Mouse (Mus musculus): Measurements from ENCODE around the gene Krtap16-1. TPM values are rescaled to one million over a fixed set of nuclear protein-coding genes. Genes with fewer than 3 reads are reported as not detected.
A peak's percentile ranks its signal among the peaks of the same experiment; 100 is the strongest.

The Krtap16-1 gene
- not detected for total RNA-seq (2021)
- long read RNA-seq, experiment 1 = 0 reads
- long read RNA-seq, experiment 2 = 0 reads

- DNase-seq (ENCODE audit: low spot score) = no peak
Observed at GRCm38 (mm10) chr11:99986180-99986647, at the start of gene Krtap16-1. Gene Krtap16-1 (minus strand): TSS chr11:99986597.

- DNase-seq (ENCODE audit: low spot score) = no peak
Observed at GRCm38 (mm10) chr11:100029768-100030167, 43.4 kb upstream of the Krtap16-1 start, which contains the start of gene Krt33b. Gene Krt33b (minus strand): TSS chr11:100029868.

- DNase-seq (ENCODE audit: low spot score) = no peak
Observed at GRCm38 (mm10) chr11:100021438-100021837, 35.0 kb upstream of the Krtap16-1 start.

GRCm38 (mm10) chr11:100019466-100019865 is 33.1 kb upstream of the Krtap16-1 start:
- no peak for DNase-seq (ENCODE audit: low spot score)

GRCm38 (mm10) chr11:100016112-100016511 is 29.7 kb upstream of the Krtap16-1 start, which contains the start of gene Krt33a:
Gene Krt33a (minus strand): TSS chr11:100016212.
- no peak for DNase-seq (ENCODE audit: low spot score)

- no peak for DNase-seq (ENCODE audit: low spot score)
Observed at GRCm38 (mm10) chr11:100013691-100014171, 27.3 kb upstream of the Krtap16-1 start.

- DNase-seq (ENCODE audit: low spot score) = no peak
Observed at GRCm38 (mm10) chr11:100010682-100011081, 24.3 kb upstream of the Krtap16-1 start.

- DNase-seq (ENCODE audit: low spot score) = no peak
Observed at GRCm38 (mm10) chr11:100008336-100008735, 21.9 kb upstream of the Krtap16-1 start.

GRCm38 (mm10) chr11:100006624-100007023 is 20.2 kb upstream of the Krtap16-1 start:
- DNase-seq (ENCODE audit: low spot score) = no peak

- DNase-seq (ENCODE audit: low spot score) = no peak
Observed at GRCm38 (mm10) chr11:100005905-100006304, 19.5 kb upstream of the Krtap16-1 start.

- DNase-seq (ENCODE audit: low spot score) = peak; percentile 19
Observed at GRCm38 (mm10) chr11:100004846-100005245, 18.4 kb upstream of the Krtap16-1 start.

GRCm38 (mm10) chr11:99999091-99999490 is 12.7 kb upstream of the Krtap16-1 start:
- DNase-seq (ENCODE audit: low spot score) = no peak

GRCm38 (mm10) chr11:99994384-99994661 is 7.9 kb upstream of the Krtap16-1 start:
- DNase-seq (ENCODE audit: low spot score) = no peak

- no peak for DNase-seq (ENCODE audit: low spot score)
Observed at GRCm38 (mm10) chr11:99993620-99994383, 7.4 kb upstream of the Krtap16-1 start, which contains the start of gene Krtap17-1. Gene Krtap17-1 (minus strand): TSS chr11:99993994.

GRCm38 (mm10) chr11:99990571-99990970 is 4.2 kb upstream of the Krtap16-1 start:
- no peak for DNase-seq (ENCODE audit: low spot score)

GRCm38 (mm10) chr11:99989881-99990405 is 3.5 kb upstream of the Krtap16-1 start:
- no peak for DNase-seq (ENCODE audit: low spot score)

- no peak for DNase-seq (ENCODE audit: low spot score)
Observed at GRCm38 (mm10) chr11:99988530-99988929, 2.1 kb upstream of the Krtap16-1 start.

- DNase-seq (ENCODE audit: low spot score) = peak; percentile 7
Observed at GRCm38 (mm10) chr11:99985291-99986092, 905 bp downstream of the Krtap16-1 start.

- no peak for DNase-seq (ENCODE audit: low spot score)
Observed at GRCm38 (mm10) chr11:99983442-99983841, 3.0 kb downstream of the Krtap16-1 start.

GRCm38 (mm10) chr11:99982731-99983130 is 3.7 kb downstream of the Krtap16-1 start:
- no peak for DNase-seq (ENCODE audit: low spot score)

GRCm38 (mm10) chr11:99978953-99979352 is 7.4 kb downstream of the Krtap16-1 start, which contains the start of gene Krtap29-1:
Gene Krtap29-1 (minus strand): TSS chr11:99979053.
- DNase-seq (ENCODE audit: low spot score) = no peak

- no peak for DNase-seq (ENCODE audit: low spot score)
Observed at GRCm38 (mm10) chr11:99965961-99966360, 20.4 kb downstream of the Krtap16-1 start.
